Mouse (Mus musculus): ENCODE results near the gene Mrps6.

GRCm38 (mm10) chr16:92120899-92121531 lies 62.9 kb downstream of the Mrps6 start:
- TF ChIP-seq CTCF (IDR thresholded peaks at IDR 0.05; ENCODE audit: borderline replicate concordance, insufficient read depth, low read length), result no peak
- no peak for TF ChIP-seq POLR2A (IDR thresholded peaks at IDR 0.05; ENCODE audit: low read depth, low read length)

Data from embryonic fibroblast, embryonic 13.5 days (primary cell).